Mouse (Mus musculus) kidney, adult 8-10 months (tissue): ENCODE results near the gene Tln2.

ENCODE experiments used
- DNase-seq, 2 experiments: peaks; one replicate each; pipeline ENCODE4 v3.0.0; 2022

The Tln2 gene

DNA sequence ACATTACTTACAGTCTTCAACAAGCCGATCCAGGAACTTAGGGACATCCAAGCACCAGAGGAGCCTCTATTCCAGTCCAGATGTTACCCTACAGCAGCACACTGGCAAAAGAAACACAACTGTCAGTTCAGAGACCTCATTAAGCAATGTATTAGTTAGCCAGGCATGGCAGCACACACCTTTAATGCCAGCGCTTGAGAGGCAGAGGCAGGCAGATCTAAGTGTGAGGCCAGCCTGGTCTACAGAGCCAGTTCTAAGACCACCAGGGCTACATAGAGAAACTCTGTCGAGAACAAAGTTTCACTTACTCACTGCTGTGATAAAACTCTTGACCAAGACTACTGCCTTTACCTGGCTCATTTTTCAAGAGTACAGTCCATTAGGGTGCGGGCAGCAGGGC lies at the start of gene Tln2:
Gene Tln2 (minus strand): TSS at position 101 of the 400 bp plus-strand sequence.
- no peak for DNase-seq

DNA sequence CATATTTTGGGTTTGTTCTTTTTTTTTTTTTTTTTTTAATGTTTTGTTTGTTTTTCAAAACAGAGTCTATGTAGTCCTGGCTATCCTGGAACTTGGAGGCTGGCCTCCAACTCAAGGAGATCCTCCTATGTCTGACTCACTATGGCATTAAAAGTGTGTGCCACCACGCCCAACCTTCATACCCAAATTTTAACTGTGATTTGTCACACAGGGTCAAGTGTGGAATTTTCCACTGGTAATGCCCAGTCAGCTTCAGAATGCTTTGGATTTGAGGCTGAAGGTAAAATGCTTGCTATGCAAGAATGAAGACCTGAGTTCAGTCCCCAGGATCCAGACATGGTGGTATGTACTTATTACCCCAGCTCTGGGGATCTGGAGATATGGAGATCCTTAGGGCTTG lies 49.7 kb upstream of the Tln2 start:
- no peak for DNase-seq

DNA sequence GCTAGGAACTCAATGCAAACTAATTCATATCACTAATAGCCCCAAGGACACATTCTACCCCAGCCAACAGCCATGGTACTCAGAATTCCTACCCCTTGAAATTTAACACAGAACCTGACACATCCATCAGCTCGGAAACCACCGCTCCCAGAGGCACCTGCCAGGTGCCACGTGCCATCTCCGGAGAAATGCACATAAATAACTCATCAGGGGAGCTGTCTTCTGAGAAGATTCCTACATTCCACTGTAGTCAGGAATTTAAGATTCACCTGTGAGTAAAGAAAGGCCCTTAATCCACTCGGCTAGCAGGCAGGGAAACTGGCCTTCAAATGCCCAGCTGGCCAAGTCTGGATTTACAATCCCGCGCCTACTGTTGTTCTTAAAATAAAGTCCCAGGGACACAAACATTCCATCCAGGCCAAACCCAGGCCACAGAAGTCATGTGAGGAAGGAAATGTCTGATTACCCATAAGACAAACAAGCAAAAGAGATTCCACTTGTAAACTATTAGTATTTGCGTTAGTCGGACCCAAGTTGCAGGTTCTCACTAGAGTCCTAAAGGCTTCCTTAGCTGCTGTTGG lies 48.4 kb upstream of the Tln2 start:
- DNase-seq = no peak

DNA sequence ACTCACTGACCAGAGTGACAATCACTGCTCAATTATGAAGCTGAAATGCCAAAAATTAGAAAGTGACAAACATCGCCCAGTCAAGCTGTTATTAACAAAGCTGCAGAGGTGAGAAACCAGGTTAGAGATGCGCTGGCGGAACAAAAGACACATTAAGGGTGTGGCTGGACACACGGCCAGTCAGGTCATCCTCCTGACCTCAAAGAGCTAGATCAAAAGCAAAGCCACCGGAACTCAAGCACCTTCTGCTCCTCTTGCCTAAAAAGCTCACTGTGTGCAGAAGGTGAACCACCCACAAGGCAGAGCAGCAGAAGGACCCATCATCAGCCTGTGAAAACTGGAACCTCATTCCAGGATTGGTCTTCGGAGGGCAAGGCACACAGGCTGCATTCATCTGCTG lies 47.8 kb upstream of the Tln2 start:
- no peak for DNase-seq

DNA sequence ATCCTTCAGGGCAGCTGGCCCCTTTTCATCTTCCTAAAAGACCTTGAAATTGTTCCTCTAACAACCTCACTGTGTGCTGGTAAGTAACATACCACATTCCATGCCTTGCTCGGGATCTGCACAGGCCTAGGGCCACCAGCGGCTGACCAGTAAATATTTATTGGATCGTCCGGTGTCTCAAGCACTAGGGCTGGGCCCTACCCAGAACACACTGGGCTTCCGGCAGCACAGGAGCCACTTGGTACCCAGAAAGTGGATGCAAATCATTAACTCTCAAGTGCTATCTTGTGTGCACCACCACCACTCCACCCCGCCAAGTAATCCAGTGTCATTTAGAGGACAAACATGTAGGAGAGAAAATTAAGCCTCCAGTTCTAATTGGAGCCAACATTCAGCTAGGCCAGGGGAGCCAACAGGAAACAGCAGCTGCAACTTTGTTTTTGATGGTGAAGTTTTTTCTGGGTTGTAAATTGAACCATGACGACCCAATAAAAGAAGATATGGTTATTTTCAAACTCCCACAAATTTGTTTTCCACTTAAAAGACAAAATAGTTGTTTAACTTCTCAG lies 46.4 kb upstream of the Tln2 start:
- peak; percentile 50 to 79 for DNase-seq

DNA sequence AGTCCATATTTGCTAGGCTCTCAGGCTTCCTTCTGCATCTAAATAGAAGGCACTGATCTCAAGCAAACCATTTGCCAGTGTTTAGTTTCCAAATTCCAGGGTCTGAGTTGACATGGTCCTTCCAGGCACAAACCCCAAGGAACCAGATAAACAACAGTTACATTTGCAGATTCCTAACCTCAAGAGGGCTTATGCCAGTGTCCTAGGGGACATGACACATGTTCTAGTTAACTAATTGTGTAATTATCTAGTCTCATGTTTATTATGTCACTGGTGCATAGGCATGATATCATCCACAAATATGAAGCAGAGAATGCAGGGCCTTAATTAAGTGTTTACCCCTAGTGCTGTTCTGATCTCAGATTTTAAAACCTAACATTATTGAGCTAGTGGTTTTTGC lies 45.4 kb upstream of the Tln2 start:
- no peak for DNase-seq

DNA sequence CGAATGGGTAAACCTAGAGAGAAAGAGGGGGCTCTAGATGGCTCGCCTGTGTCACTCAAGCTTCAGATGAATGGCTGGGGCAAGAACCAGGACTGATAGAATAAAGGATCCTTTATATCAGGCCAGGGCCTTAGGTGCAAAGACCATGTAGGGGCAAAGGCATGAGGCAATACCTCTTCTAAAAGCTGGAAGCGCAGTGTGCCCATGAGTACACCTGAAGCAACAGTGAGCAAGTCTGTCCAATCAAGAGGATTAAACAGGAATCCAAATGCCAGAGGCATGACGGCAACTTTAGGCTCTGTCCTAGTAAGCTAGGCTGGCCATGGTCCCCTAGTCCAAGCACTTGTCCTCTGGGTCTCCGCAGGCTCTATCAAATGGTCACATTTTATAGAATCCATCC lies 42.8 kb upstream of the Tln2 start:
- no peak for DNase-seq

DNA sequence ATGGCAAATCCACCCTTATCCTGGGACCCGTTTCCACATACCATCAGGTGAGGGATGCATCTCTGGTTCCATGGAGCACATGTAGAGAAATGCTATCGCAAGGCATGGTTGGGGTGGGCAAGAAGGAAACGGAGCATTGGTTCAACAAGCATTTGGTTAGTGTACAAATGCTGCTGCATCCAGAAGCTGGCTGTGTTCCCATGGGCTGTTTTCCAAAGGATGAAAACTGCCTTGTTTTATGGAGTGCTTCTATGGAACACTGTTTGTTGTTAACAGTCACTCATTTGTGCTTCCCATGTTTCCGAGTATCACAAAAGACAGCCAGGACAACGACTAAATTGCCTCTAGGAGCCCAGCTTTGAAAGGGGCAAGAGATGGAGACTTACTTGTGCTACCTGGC lies 35.7 kb upstream of the Tln2 start:
- no peak for DNase-seq

DNA sequence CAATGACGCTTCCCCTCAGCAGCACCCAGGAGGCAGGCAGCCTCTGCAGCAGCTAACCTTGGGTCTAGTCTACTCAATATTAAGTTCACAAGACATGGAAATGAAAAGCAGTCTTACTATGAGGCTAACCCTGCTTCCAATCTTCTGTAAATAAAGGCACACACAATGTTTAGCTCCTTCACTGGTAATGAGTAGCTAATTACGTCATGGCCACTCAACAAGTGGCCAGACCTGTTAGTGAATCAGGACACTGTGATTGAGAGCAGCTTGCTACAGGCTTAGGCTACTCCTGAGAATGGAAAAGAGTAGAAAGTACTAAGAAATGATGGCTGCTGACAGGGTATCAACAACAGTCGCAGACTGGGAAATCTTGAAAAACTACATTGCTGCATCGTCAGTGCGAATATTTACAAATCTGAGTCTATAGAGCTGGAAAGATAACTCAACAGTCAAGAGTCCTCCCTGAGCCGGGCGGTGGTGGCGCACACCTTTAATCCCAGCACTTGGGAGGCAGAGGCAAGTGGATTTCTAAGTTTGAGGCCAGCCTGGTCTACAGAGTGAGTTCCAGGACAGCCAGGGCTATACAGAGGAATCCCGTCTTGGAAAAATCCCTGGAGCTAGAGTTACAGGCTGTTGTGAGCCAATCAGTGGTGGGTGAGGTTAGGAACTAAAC lies 34.1 kb upstream of the Tln2 start:
- no peak for DNase-seq

DNA sequence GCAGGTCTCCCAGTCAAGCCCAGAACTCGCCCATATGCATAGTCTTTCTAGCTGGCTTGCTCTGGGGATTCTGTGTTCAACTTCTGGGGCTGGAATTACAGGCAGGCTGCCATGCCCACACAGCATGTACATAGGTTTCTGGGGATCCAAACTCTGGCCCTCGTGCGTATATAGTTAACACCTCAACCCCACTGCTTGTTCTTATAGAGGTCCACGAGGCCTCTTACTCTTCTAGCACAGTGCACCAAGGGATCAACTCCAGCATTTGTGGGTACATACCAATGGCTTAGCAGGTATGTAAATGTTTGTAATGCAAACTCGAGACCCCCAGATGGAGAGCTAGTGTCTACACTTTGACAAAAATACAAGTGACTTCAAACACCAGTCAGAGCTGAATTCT lies 33.2 kb upstream of the Tln2 start:
- DNase-seq = no peak

DNA sequence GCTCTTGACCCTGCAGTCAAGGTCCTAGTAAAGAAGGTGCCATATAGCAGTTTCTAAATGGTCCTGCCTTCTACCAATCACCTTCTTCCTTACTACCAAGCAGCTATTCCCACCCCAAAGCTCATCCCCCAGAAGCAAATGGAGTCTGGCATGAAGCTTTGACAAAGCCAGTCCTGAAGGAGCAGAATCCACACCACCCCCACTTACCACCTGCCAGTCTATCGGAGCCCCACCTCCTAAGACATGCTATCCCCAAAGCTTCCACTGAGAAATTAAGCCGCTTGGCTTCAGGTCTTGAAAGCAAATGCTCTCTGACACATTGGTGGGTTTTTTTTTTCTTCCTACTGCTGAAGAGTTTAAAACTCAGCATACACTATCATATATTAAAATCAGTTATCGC lies 27.6 kb upstream of the Tln2 start:
- DNase-seq = no peak

DNA sequence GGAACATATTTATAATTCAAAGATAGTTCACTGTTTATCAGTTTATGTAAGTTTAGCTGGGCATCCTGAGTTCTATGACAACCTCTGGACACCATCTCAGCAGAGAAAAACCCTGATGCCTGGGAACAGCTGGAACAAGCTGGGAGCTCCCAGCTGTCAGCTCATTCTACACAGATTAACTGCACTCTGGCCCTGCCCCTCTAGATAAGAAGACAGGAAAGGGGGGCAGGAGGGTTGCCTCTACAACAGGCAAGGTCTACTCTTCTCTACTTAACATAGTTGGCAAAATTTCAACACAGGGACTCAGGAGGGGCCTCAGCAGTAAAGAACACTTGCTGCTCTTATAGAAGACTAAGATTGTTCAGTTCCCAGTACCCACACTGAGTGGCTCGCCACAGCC lies 27.0 kb upstream of the Tln2 start:
- no peak for DNase-seq

DNA sequence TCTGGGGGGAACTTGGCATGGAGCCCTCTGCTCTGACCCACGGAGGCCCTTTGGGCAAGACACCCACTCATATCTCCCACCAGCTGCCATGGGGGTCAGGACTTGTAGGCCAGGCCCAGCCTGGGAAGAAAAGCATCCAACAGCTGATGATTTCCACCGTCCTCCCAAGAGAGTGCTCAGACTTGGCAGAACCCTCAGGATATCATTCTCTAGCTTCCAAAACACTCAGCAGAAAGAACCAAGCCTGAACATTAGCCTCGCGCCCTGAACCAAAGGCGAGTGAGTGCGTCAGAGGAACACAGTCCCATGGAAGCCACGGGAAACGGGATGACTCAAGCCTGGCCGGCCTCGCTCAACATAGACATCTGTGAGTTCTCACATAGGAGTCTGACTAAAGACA lies 25.4 kb upstream of the Tln2 start:
- DNase-seq = peak; percentile 44 to 49

DNA sequence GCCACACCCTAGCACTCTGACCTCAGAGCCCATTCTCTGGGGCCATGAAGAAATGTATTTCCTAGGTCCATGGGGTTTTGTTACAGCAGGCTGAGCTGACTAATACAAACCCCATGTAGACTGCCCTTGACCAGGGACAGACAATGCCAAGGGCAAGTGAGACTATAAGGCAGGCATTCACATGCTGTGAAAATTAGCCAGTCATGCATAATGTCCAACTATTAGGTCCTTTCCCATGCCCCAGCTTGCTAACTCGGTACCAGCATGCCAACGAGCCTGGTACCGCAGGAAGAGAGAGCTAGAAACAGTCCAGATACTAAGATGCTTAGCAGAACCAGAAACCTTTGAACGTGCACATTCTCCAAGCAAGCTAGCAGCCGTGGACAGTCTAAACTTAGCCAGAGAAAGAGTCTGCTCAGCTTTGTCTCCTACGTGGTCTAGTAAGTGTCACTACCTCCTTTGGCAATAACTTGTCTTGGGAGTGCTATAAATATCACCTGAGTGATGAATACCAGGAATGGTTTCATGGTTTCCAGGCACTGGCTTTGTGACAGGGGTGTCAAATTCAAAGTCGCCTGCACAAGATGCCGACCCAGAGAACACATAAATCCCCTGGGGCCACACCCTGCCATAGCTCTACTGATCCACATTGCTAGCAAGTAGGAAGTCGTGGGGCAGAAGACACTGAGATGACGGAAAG lies 22.2 kb upstream of the Tln2 start:
- peak in 1 of 2 experiments; percentile 35 for DNase-seq

DNA sequence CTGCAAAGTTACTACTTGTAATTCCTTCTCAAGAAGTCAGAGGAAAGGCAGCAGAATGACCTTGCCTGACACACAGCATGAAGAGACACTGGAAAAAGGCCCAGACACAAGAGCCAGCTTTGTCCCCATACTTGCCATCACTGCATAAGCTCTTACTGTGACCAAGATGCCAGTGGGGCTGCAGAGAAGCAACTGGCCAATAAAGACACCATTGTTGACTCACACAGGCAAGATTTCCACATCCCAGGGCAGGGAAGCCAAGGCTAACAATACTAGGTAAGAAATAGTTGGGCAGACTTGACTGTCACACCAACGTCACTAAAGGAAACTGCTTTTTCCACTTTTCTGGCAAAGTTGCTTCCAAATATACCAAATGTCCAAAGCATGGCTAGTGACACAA lies 20.0 kb upstream of the Tln2 start:
- DNase-seq = no peak

DNA sequence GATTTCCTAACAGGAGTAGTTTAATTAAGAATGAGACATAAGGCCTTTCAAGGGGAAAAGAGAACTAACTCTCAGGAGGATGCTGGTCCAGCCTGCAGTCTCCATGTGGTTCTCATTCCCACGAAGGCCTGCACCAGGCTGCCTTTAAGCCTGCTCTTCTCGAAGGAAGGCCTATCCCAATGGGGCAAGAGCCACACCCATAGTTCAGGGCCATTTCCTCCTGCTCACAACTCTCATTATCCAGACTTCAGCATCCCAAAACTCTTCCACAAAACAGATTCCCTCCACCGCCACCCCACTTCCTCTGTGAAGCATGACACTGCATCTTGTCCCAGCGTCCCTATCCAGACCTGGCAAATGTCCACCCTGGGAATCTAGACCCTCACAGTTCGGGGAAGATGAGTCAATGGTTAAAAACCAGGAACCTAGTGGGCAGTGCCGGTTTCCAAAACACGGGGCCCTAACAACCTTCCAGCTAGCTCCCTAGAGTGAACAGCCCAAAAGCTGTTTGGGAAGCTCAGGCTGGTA lies 15.3 kb upstream of the Tln2 start:
- no peak for DNase-seq

DNA sequence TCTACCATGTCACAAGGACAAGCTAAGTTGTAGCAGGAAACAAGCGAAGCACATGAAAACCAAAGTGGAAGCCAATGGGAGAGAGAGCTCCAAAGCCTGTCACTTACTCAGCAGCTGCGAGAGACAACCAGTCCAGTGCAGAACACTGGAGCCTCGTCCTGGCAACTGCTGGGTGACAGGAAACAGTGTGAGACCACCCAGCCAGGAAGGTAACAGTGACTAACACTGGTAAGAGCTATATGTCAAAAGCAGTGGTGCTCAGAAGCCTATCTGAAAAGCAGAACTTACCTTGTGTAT lies 14.1 kb upstream of the Tln2 start:
- no peak for DNase-seq

DNA sequence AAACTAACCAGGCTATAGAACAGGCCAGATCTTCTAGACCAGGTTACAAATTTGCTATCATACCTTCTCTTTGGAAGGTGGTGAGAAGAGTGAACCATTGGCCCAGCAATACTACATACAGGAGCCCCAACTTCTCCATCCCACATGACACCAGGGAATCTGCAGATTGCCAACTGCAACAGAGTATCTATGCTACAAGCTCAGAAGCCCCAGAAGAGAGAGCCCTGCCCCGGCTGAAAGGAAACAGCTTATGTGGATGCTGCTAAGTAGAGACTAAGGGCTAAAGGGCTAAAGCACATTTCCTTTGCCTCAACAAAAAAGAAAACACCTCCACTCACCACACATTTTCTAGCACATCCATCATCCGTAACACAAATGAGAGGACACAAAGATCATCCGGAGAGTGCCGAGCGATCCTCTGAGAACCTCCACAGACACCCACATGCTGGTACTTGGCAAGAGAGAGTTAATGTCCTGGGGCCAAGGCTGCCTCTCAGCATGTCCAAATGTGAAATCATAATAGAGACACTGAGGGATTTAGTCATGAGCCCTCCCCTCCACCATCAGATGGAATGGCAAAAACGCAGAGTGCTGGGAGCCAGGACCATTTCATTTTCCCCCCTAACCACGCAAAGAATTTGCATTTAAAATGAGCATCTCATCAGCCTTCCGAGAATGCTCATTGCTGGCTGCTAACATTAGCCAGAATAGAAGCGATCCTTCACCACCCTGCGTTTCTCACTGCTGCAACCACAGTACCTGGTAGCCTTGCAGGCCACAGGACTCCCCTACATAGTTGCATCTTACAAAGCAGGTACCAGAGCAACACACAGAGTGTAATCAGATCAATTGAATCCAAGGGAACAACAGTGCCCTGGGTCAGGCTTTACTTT lies 13.5 kb upstream of the Tln2 start:
- no peak for DNase-seq

DNA sequence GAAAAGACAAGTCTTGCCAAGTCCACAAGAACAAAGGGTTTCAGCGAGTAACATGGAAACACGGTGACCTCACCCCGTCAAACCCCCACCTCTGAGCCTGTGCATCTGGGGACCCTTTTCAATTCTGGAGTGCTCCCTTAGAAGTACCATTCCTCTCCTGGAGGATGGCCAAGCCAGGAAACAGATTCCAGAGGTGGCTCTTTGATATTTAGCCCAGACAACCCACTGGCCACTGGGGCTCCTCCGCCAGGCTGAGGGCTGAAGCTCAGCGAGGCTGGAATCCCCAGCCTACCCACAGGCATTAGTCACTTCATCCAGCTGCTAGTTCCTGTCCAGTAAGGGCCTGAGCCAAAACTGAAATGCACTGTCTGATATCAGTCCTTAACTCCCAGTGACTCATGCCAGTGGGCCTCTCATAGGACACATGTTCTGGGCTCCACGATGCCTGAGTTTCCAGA lies 6.3 kb upstream of the Tln2 start:
- no peak for DNase-seq

DNA sequence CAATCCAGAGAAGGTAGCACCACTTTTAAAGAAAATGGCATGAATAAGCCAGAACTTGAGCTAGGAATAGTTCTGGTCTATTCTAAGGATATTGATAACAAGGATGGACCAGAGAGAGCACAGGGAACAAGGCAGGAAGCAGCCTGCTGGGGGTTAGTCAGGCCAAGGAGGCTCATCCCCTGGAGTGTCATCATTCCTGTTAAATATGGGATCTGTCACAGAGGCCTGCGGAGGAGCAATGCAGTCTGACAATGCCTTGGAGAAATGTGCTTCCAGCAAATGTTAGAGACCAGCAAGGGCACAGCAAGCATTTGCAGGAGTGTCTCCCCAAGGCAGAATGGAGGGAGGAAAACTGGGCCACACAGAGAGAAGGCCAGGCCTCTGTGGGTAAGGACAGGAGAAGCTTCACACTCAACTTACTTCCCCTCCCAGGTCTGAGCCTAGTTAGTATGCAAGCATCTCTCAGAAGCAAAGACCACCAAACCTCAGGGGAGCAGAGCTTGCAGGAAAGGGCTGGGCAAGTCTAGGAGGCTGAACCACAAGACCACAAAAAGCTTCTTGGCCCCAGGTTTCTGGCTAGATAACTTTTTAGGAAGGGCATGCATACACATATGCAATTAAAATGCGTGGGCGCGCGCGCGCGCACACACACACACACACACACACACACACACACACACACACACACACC lies 9.5 kb downstream of the Tln2 start:
- no peak for DNase-seq

DNA sequence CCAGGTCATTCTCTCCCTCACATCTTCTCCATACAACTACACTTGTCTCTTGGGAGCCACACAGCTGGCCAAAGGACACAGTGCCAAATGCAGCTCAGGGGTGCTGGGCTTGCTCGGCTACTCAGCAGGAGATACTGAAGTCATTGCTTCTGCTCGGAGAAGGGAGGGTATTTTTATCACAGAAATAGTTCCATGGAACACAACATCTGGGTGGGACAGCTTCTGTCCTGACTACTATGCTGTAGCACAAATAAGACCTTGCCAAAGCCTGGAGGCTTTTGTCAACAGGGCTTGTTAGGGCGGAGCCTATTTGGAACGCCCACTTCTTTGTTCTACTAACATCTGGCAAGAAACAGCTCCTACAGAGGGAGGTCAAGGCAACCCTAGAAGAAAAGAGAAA lies 10.2 kb downstream of the Tln2 start:
- no peak for DNase-seq

DNA sequence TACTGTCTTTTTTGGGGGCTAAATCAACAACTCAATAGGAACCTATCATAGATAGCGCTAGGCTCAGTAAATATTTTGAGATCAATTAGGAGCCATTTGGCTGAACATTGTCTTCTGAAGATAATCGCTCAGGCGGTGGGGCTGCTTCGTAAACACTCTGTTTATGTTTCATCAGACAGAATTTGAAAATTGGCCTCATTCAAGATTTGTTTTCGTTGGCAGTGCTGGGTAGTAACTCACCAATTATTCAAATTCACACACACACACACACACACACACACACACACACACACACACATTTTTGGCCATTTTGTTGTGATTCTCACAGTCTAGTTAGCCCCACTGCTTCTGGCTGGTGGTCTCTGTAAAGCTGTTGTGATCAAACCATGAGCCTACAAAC lies 12.9 kb downstream of the Tln2 start:
- no peak for DNase-seq
